Mouse (Mus musculus) midbrain, postnatal 0 days (tissue): Measurements from ENCODE around the gene Eif4b. TPM values are rescaled to one million over a fixed set of nuclear protein-coding genes. Genes with fewer than 3 reads are reported as not detected.

Source experiments
- ATAC-seq: fragments of 200-750 bp; cut with Nextera tagmentation; 2 replicates; pipeline ENCODE4 v1.8.0; 2017; ENCODE audit warnings: moderate number of reproducible peaks, mild to moderate bottlenecking, moderate TSS enrichment, moderate library complexity; ENCODE audit not compliant: low FRiP score
- DNase-seq: peaks from one replicate; pipeline ENCODE4 v3.0.0-alpha.2; 2015; ENCODE audit warnings: low spot score
- H3K27ac ChIP-seq: fragments of 300-500 bp; sonication (generic); 2 replicates; pipeline ENCODE4 v1.5.1; 2014; ENCODE audit warnings: low read depth, mild to moderate bottlenecking, low read length, mixed read lengths
- H3K27me3 ChIP-seq: fragments of 300-500 bp; sonication (generic); 2 replicates; pipeline ENCODE4 v1.6.1; 2014; ENCODE audit warnings: low read length, control low read depth, mixed read lengths; ENCODE audit not compliant: insufficient read depth
- H3K36me3 ChIP-seq: fragments of 300-500 bp; sonication (generic); 2 replicates; pipeline ENCODE4 v1.6.1; 2014; ENCODE audit warnings: low read length, control low read depth, mixed read lengths; ENCODE audit not compliant: insufficient read depth
- H3K4me1 ChIP-seq: fragments of 300-500 bp; sonication (generic); 2 replicates; pipeline ENCODE4 v1.6.1; 2014; ENCODE audit warnings: mild to moderate bottlenecking, control low read depth, antibody characterized with exemption, low read length, mixed read lengths; ENCODE audit not compliant: insufficient read depth
- H3K4me2 ChIP-seq: fragments of 300-500 bp; sonication (generic); 2 replicates; pipeline ENCODE4 v1.6.1; 2014; ENCODE audit warnings: low read depth, mild to moderate bottlenecking, low read length, mixed read lengths; ENCODE audit not compliant: poor library complexity, severe bottlenecking
- H3K4me3 ChIP-seq: fragments of 300-500 bp; sonication (generic); 2 replicates; pipeline ENCODE4 v1.5.1; 2014; ENCODE audit warnings: low read depth, mild to moderate bottlenecking, low read length, moderate library complexity
- H3K9ac ChIP-seq: fragments of 300-500 bp; sonication (generic); replicated peaks from 2 replicates; pipeline ENCODE4 v1.6.1; 2014; ENCODE audit warnings: mild to moderate bottlenecking, low read length, moderate library complexity, mixed read lengths; ENCODE audit not compliant: poor library complexity, severe bottlenecking
- H3K9me3 ChIP-seq: fragments of 300-500 bp; sonication (generic); 2 replicates; pipeline ENCODE4 v1.6.1; 2016; ENCODE audit warnings: low read length, control low read depth
- CTCF ChIP-seq: IDR thresholded peaks from 2 replicates; pipeline ENCODE4 v1.5.1; 2016; ENCODE audit warnings: antibody characterized with exemption, mild to moderate bottlenecking
- WGBS: fragments of 180-500 bp; shearing (Covaris S2); extraction: QIAGEN DNeasy Blood & Tissue Kit; methylation state at CpG from one replicate; pipeline ENCODE4 v1.1.7; 2014; 5-methylcytosine and 5-hydroxymethylcytosine counted together
- polyA plus RNA-seq: library from polyadenylated mRNA; unstranded; fragments of >200 nt; fragmentation: Nextera tagmentation; extraction: Ambion mirVana; gene quantifications from 2 replicates; pipeline ENCODE4 v1.2.1, GENCODE M21; 2015
- total RNA-seq: library from RNA; depleted of rRNA; stranded (reverse); fragments of >200 nt; gene quantifications from 2 replicates; pipeline ENCODE4 v1.2.3, GENCODE M21; 2014; rRNA removed

Eif4b gene
- total RNA-seq = 161 and 169 TPM in 2 replicates
- 65.8 and 68.2 TPM in 2 replicates for polyA plus RNA-seq

GRCm38 (mm10) chr15:102073559-102074069 is at the start of gene Eif4b:
TSS of gene Eif4b (plus strand) at chr15:102073773.
- peak; percentile 35; the same call in 1 of the 2 replicates for TF ChIP-seq CTCF
- 3% methylated on average over 58 of the region's 58 CpGs for WGBS
- no peaks in the 10 kb centered on the region for H3K36me3 ChIP-seq
- peak within 1 kb of the TSS; percentile 83 for H3K4me2 ChIP-seq
- H3K9me3 ChIP-seq = no peaks in the 10 kb centered on the region
- ATAC-seq = peak; percentile 95
- H3K9ac ChIP-seq = peak within 1 kb of the TSS; percentile 98
- peak within 1 kb of the TSS; percentile 97 for H3K27ac ChIP-seq
- H3K4me1 ChIP-seq = peaks cover 5% of the 10 kb centered on the region; the same call in 1 of the 2 replicates
- peak; percentile 99 for DNase-seq
- H3K4me3 ChIP-seq = peak within 1 kb of the TSS; percentile 91
- no peaks in the 10 kb centered on the region for H3K27me3 ChIP-seq

GRCm38 (mm10) chr15:102023888-102024287 is 49.7 kb upstream of the Eif4b start:
- no peak overlapping the region for H3K4me2 ChIP-seq
- H3K4me3 ChIP-seq = no peak overlapping the region
- H3K36me3 ChIP-seq = no peaks in the 10 kb centered on the region
- peaks cover 27% of the 10 kb centered on the region for H3K27me3 ChIP-seq
- no peak for ATAC-seq
- no peak for TF ChIP-seq CTCF
- no peaks in the 10 kb centered on the region for H3K9me3 ChIP-seq
- WGBS = 68% methylated on average over 8 of the region's 8 CpGs
- no peak overlapping the region for H3K9ac ChIP-seq
- no peak overlapping the region for H3K27ac ChIP-seq
- H3K4me1 ChIP-seq = peaks cover 5% of the 10 kb centered on the region; the same call in 1 of the 2 replicates
- DNase-seq = no peak

- Histone ChIP-seq H3K9ac (no peak overlapping the region), H3K4me3 (no peak overlapping the region), H3K27ac (no peak overlapping the region), H3K4me2 (no peak overlapping the region), H3K36me3 (no peaks in the 10 kb centered on the region), H3K27me3 (peaks cover 27% of the 10 kb centered on the region), H3K9me3 (no peaks in the 10 kb centered on the region), H3K4me1 (peaks cover 5% of the 10 kb centered on the region; the same call in 1 of the 2 replicates)
- DNase-seq = no peak
- no peak for ATAC-seq
- 9% methylated on average over 22 of the region's 22 CpGs for WGBS
- TF ChIP-seq CTCF = no peak
These were observed 48.3 kb upstream of the Eif4b start for GRCm38 (mm10) chr15:102025136-102025872.

- 12% methylated on average over 12 of the region's 12 CpGs for WGBS
- no peak overlapping the region for H3K27ac ChIP-seq
- no peak; the same call in 1 of the 2 replicates for TF ChIP-seq CTCF
- ATAC-seq = no peak
- H3K9ac ChIP-seq = no peak overlapping the region
- peak; percentile 20 for DNase-seq
- H3K9me3 ChIP-seq = no peaks in the 10 kb centered on the region
- peaks cover 5% of the 10 kb centered on the region; the same call in 1 of the 2 replicates for H3K4me1 ChIP-seq
- H3K4me2 ChIP-seq = no peak overlapping the region
- H3K27me3 ChIP-seq = peaks cover 27% of the 10 kb centered on the region
- H3K4me3 ChIP-seq = no peak overlapping the region
- no peaks in the 10 kb centered on the region for H3K36me3 ChIP-seq
These were observed 47.1 kb upstream of the Eif4b start for GRCm38 (mm10) chr15:102026430-102026829.

GRCm38 (mm10) chr15:102028040-102028439 is 45.5 kb upstream of the Eif4b start, which contains the start of gene Krt18:
TSS of gene Krt18 (plus strand) at chr15:102028180.
- Histone ChIP-seq H3K4me2 (peak within 1 kb of the TSS; percentile 35), H3K27ac (no peak within 1 kb of the TSS), H3K9ac (no peak within 1 kb of the TSS), H3K36me3 (no peaks in the 10 kb centered on the region), H3K27me3 (peaks cover 27% of the 10 kb centered on the region), H3K4me1 (peaks cover 5% of the 10 kb centered on the region; the same call in 1 of the 2 replicates), H3K4me3 (peak within 1 kb of the TSS; percentile 17; the same call in 1 of the 2 replicates), H3K9me3 (no peaks in the 10 kb centered on the region)
- 3% methylated on average over 28 of the region's 28 CpGs for WGBS
- DNase-seq (no peak), ATAC-seq (no peak)
- TF ChIP-seq CTCF = no peak
